Mouse (Mus musculus) neural tube, embryonic 13.5 days (tissue): ENCODE measurements around the gene Uba52. TPM values are rescaled to one million over a fixed set of nuclear protein-coding genes. Genes with fewer than 3 reads are reported as not detected.

ENCODE experiments used
- ATAC-seq: fragments of 200-750 bp; cut with Nextera tagmentation; 2 replicates; pipeline ENCODE4 v1.8.0; 2017; ENCODE audit warnings: low read depth, mild to moderate bottlenecking, moderate TSS enrichment, moderate library complexity
- H3K27ac ChIP-seq: fragments of 300-500 bp; sonication (generic); replicated peaks from 2 replicates; pipeline ENCODE4 v1.5.1; 2015; ENCODE audit warnings: moderate library complexity, mild to moderate bottlenecking, inconsistent platforms
- H3K27me3 ChIP-seq: fragments of 300-500 bp; sonication (generic); 2 replicates; pipeline ENCODE4 v1.6.1; 2015; ENCODE audit warnings: mild to moderate bottlenecking, inconsistent platforms
- H3K36me3 ChIP-seq: fragments of 300-500 bp; sonication (generic); 2 replicates; pipeline ENCODE4 v1.6.1; 2015; ENCODE audit warnings: mild to moderate bottlenecking, inconsistent platforms
- H3K4me1 ChIP-seq: fragments of 300-500 bp; sonication (generic); replicated peaks from 2 replicates; pipeline ENCODE4 v1.6.1; 2015; ENCODE audit warnings: inconsistent platforms
- H3K4me2 ChIP-seq: fragments of 300-500 bp; sonication (generic); 2 replicates; pipeline ENCODE4 v1.6.1; 2015; ENCODE audit warnings: inconsistent platforms, mild to moderate bottlenecking, moderate library complexity
- H3K4me3 ChIP-seq: fragments of 300-500 bp; sonication (generic); 2 replicates; pipeline ENCODE4 v1.5.1; 2015; ENCODE audit warnings: mild to moderate bottlenecking, inconsistent platforms
- H3K9ac ChIP-seq: fragments of 300-500 bp; sonication (generic); 2 replicates; pipeline ENCODE4 v1.6.1; 2015; ENCODE audit warnings: moderate library complexity, mild to moderate bottlenecking, inconsistent platforms
- H3K9me3 ChIP-seq: fragments of 300-500 bp; sonication (generic); 2 replicates; pipeline ENCODE4 v1.6.1; 2016; ENCODE audit warnings: inconsistent platforms
- WGBS: fragments of 180-500 bp; shearing (Covaris S2); methylation state at CpG from one replicate; pipeline ENCODE4 v1.1.7; 2015; 5-methylcytosine and 5-hydroxymethylcytosine counted together
- polyA plus RNA-seq: library from polyadenylated mRNA; unstranded; fragments of >200 nt; fragmentation: Nextera tagmentation; extraction: Ambion mirVana; gene quantifications from 2 replicates; pipeline ENCODE4 v1.2.1, GENCODE M21; 2015

Gene Uba52
- polyA plus RNA-seq, 1 experiment from 2014 or later, result 800 TPM

DNA sequence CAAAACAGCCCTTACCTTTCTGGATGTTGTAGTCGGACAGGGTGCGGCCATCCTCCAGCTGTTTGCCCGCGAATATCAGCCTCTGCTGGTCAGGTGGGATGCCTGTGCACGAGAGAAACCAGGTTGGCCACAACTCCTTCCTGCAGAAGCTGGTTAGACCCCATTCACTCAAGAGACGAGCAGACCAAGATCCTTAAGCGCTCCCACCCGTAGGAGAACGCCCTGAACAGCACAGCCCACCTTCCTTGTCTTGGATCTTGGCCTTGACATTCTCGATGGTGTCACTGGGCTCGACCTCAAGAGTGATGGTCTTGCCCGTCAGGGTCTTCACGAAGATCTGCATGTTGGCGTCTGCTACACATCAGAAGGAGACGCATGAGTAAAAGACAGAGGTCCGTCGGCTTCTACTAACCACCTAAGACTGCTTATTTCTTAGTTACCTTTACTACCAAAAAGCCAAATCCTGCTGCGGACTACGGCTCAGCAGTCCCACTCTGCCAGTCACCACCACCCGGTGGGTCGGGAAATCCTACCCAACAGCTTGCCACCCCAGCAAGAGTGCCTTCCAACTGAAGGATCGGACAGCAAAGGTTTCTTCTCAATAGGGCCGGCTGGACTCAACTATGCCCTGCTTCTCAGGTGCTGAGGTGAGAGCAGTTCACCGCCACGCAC, 1.2 kb downstream of the Uba52 start:
- no peaks in the 10 kb centered on the region for H3K9me3 ChIP-seq
- H3K4me3 ChIP-seq, result peak overlapping the region; percentile 97
- H3K4me1 ChIP-seq, result peaks cover 52% of the 10 kb centered on the region
- H3K36me3 ChIP-seq, result peaks cover 37% of the 10 kb centered on the region
- peak overlapping the region; percentile 99 for H3K4me2 ChIP-seq
- 14% methylated on average over 25 of the region's 25 CpGs for WGBS
- no peaks in the 10 kb centered on the region for H3K27me3 ChIP-seq
- ATAC-seq, result no peak
- H3K27ac ChIP-seq, result peak overlapping the region; percentile 97
- H3K9ac ChIP-seq, result peak overlapping the region; percentile 88

DNA sequence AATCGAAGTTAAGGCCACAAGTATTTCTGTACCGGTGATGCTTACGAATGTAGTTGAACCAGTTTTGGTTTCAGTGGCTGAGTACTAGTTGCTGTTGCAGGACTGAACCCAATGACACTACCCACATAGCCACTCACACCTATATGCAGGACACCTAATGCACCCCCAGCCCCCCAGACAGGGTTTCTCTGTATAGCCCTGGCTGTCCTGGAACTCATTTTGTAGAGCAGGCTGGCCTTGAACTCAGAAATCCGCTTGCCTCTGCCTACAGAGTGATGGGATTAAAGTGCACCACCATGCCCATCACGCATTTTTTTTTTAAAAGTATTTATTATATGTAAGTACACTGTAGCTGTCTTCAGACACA, 3.6 kb downstream of the Uba52 start:
- peaks cover 72% of the 10 kb centered on the region for H3K4me1 ChIP-seq
- peak overlapping the region; percentile 86; the same call in 1 of the 2 replicates for H3K4me2 ChIP-seq
- H3K27ac ChIP-seq, result no peak overlapping the region
- no peak for ATAC-seq
- 0 out of 2 replicates have a peak overlapping the region, but pooled peaks have one; percentile 96 for H3K9ac ChIP-seq
- no peaks in the 10 kb centered on the region for H3K9me3 ChIP-seq
- WGBS, result 63% methylated on average over 5 of the region's 5 CpGs
- peaks cover 20% of the 10 kb centered on the region for H3K36me3 ChIP-seq
- H3K27me3 ChIP-seq, result peaks cover 22% of the 10 kb centered on the region
- H3K4me3 ChIP-seq, result peak overlapping the region; percentile 74; the same call in 1 of the 2 replicates

DNA sequence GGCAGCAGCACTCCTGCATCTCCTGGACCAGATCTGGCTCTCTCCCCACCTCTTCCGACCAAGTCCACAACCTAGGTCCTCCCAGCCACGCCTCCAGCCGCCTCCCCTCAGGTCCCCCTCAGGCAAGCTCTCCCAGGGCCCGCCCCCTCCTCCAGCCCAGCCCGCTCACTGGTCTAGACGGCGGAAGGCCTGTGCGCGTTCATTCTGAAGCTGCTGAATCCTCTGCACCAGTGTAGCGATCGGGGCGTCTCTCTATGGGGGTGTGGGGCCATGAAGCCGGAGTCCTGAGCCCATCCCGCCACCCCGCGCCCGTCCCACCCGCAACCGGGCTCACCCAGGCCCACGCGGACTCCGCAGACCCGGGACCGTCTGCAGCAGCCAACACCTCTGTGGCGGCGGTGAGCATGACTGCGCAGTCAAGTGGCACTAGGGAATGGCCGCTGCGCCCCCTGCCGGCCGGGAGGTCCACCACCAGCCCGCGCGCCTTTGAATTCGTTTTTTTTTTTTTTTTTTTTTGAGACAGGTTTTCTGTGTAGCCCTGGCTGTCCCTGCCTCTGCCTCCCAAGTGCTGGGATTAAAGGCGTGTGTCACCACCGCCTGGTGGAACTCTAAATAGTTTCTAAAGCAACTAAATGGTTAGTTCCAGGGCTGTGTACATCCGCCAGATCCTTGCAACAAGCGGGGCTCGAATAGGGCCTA, 4.1 kb downstream of the Uba52 start, which contains the start of gene Rex1bd:
Gene Rex1bd (minus strand): TSS at position 425 of the 699 bp plus-strand sequence.
- 3% methylated on average over 40 of the region's 40 CpGs for WGBS
- Histone ChIP-seq H3K4me3 (peak within 1 kb of the TSS; percentile 74), H3K4me2 (peak within 1 kb of the TSS; percentile 86), H3K4me1 (peaks cover 72% of the 10 kb centered on the region), H3K9ac (peak within 1 kb of the TSS; percentile 96), H3K36me3 (peaks cover 20% of the 10 kb centered on the region), H3K9me3 (no peaks in the 10 kb centered on the region), H3K27me3 (peaks cover 27% of the 10 kb centered on the region), H3K27ac (peak within 1 kb of the TSS; percentile 96)
- peak; percentile 82 for ATAC-seq

DNA sequence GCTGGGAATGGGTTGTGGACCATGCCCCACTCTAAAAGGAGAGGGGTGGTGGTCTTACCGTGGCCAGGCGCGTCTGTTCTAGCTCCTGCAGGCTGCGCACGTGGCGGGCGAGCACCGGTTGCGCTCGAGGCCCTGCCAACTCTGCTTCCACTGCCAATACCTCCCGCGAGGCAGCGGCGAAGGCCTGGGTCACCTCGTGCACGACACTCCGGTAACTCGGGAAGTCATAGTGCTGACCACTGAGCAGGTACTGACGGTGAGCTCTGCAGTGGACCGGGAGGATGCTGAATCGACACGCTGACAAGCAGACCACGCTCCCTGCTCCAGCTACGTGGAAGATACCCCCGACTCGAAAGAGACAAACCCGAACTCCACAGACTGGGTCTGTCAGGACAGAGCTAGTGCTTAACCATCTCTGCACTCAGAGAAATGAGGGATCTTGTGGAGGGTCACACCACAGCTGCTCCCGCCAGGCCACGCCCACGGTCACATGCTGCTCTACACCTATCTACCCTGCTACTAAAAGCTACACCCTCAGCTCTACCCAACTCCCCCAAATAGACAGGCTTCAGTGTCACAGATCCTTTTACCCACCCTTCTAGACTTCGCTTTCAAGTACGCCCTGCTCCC, 4.8 kb downstream of the Uba52 start:
- Histone ChIP-seq H3K4me2 (peak overlapping the region; percentile 86), H3K9ac (peak overlapping the region; percentile 96), H3K27me3 (peaks cover 34% of the 10 kb centered on the region), H3K9me3 (no peaks in the 10 kb centered on the region), H3K36me3 (peaks cover 20% of the 10 kb centered on the region), H3K4me1 (peaks cover 71% of the 10 kb centered on the region), H3K4me3 (peak overlapping the region; percentile 74), H3K27ac (peak overlapping the region; percentile 96)
- peak; percentile 5 for ATAC-seq
- 38% methylated on average over 32 of the region's 32 CpGs for WGBS

DNA sequence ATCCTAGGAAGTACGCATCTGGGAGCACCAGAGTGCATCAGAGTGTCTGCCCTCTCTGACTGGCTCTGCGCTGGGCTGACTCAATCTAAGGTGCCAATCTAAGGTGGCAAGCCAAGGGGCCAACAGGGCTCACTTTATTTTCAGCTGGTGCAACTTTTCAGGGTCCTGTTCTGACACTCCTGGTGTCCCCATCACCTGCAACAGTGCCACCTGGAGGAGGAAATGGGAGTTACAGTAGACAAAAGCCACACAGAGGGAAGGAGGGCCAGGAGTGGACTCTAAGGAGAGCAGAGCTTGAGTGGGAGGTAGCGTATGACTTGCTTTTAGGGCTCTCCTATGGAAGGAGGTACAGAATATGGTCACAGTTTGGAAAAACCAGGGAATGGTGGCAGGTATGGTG, 5.8 kb downstream of the Uba52 start:
- Histone ChIP-seq H3K27ac (no peak overlapping the region), H3K9ac (peak overlapping the region; percentile 96; the same call in 1 of the 2 replicates), H3K4me1 (peaks cover 74% of the 10 kb centered on the region), H3K27me3 (peaks cover 44% of the 10 kb centered on the region), H3K4me2 (peak overlapping the region; percentile 86), H3K36me3 (peaks cover 20% of the 10 kb centered on the region), H3K4me3 (peak overlapping the region; percentile 74), H3K9me3 (no peaks in the 10 kb centered on the region)
- ATAC-seq, result no peak
- WGBS, result 77% methylated on average over 3 of the region's 3 CpGs

DNA sequence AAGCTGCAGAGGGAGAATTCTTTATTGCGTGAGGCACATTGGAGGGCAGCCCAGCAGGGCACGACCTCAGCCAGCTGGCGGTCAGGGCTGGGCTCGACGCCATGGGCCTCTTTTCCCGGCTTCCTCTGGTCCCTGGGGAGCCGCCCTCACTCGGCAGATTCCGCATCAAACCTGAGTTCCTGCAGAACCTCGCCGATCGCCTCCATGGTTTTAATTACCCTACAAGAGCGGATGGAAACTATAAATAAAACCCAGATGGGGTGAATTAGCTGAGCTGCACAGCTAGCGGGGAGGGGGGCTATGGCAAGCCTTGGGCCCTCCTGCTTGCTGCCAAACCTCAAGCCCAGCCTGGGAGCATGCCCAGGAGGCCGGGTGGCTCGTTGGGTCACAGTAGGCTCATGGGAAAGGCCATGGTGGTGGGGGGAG, 6.3 kb downstream of the Uba52 start:
- Histone ChIP-seq H3K27ac (no peak overlapping the region), H3K4me2 (peak overlapping the region; percentile 7; the same call in 1 of the 2 replicates), H3K36me3 (peaks cover 20% of the 10 kb centered on the region), H3K9ac (no peak overlapping the region), H3K4me3 (no peak overlapping the region), H3K4me1 (peaks cover 69% of the 10 kb centered on the region), H3K9me3 (no peaks in the 10 kb centered on the region), H3K27me3 (peaks cover 49% of the 10 kb centered on the region)
- no peak for ATAC-seq
- WGBS, result 29% methylated on average over 16 of the region's 16 CpGs

DNA sequence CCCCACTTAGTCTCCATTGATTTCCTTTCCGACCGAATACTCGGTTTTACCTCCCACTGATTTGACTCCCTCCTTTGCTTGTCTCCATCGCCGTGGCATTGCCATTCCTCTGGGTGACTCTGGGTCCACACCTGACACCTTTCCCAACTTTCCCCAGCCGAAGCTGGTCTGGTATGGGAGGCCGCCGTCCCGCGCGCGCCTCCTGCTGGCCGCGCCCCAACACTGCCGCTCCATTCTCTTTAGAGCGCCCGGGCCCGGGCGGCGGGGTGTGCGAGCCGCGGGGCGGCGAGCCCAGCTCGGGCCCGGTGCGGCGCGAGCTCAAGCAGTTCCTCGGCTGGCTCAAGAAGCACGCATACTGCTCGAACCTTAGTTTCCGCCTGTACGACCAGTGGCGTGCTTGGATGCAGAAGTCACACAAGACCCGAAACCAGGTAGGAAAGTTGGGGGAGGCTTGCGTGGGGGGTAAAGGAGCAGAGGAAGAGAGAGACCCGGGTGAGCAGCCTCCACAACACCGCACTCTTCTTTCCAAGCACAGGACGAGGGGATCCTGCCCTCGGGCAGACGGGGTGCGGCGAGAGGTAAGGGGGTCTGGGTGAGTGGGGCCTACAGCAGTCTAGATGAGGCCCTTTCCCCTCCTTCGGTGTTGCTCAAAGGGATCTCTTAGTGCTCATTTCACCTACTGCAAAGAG, 7.4 kb downstream of the Uba52 start:
- Histone ChIP-seq H3K4me2 (peak overlapping the region; percentile 2; the same call in 1 of the 2 replicates), H3K9ac (0 out of 2 replicates have a peak overlapping the region, but pooled peaks have one; percentile 4), H3K4me1 (peaks cover 59% of the 10 kb centered on the region), H3K27ac (no peak overlapping the region), H3K9me3 (no peaks in the 10 kb centered on the region), H3K27me3 (peaks cover 60% of the 10 kb centered on the region), H3K36me3 (peaks cover 13% of the 10 kb centered on the region), H3K4me3 (no peak overlapping the region)
- ATAC-seq, result no peak
- 13% methylated on average over 46 of the region's 46 CpGs for WGBS

DNA sequence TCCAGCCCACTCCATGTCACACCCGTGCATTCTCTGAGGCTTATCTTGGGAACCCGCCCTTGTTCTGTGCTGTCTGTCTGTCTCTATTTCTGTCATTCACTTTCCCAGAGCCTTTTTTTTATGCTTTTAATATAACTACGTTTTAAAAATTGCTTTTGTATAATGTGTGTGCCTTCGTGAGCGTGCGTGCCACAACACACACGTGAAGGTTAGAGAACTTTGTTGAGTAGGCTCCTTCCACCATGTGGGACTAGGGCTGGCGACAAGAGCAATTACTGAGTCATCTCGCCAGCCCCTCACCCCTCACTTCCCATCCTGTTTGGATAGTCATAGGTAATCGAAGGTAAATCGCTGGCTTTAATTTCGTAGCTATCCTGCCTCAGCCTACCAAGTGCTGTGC, 8.1 kb downstream of the Uba52 start:
- Histone ChIP-seq H3K4me1 (peaks cover 59% of the 10 kb centered on the region), H3K4me2 (peak overlapping the region; percentile 0; the same call in 1 of the 2 replicates), H3K36me3 (peaks cover 8% of the 10 kb centered on the region)

DNA sequence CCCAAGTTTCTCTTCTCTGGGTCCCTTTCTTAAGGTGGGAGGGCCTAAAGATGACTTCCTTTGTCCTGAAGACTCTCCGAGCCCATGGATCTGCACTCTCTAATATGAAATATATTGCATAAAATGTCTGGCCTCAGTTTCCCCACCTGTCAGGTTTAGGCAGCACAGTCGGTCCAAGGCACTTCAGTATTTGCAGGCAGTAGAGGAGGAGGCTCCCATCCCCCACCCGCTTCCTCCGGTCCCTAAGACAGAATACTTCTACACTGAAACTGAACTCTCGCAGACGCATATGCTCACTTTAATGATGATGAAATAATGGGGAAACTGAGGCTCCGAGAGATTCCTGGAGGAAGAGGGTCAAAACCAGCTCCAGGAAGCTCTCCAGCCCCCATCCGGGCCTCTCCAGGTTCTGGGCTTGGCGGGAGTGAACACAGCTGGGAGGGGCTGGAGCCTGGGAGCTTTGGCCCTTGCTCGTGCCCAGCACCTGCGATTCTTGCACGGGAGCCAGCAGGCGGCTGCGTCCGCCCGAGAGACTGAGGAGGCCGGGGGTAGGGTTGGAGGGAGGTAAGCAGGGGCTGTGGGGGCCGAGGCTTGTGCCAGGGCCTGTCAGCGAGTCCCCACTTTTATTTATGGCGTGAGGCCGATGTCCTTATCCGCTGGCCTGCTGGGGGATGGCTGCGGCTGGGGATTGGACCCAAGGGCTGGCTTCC, 8.6 kb downstream of the Uba52 start:
- Histone ChIP-seq H3K4me3 (no peak overlapping the region), H3K4me1 (peaks cover 57% of the 10 kb centered on the region), H3K27ac (no peak overlapping the region), H3K36me3 (peaks cover 2% of the 10 kb centered on the region), H3K9me3 (no peaks in the 10 kb centered on the region), H3K4me2 (peak overlapping the region; percentile 0; the same call in 1 of the 2 replicates), H3K9ac (peak overlapping the region; percentile 13; the same call in 1 of the 2 replicates), H3K27me3 (peaks cover 72% of the 10 kb centered on the region)
- no peak for ATAC-seq
- 8% methylated on average over 23 of the region's 23 CpGs for WGBS

More for the DNA sequence above, 8.1 kb downstream of the Uba52 start:
- 33% methylated on average over 12 of the region's 12 CpGs for WGBS
- Histone ChIP-seq H3K27me3 (peaks cover 67% of the 10 kb centered on the region), H3K4me3 (no peak overlapping the region), H3K9ac (0 out of 2 replicates have a peak overlapping the region, but pooled peaks have one; percentile 13), H3K27ac (no peak overlapping the region), H3K9me3 (no peaks in the 10 kb centered on the region)
- ATAC-seq, result no peak

DNA sequence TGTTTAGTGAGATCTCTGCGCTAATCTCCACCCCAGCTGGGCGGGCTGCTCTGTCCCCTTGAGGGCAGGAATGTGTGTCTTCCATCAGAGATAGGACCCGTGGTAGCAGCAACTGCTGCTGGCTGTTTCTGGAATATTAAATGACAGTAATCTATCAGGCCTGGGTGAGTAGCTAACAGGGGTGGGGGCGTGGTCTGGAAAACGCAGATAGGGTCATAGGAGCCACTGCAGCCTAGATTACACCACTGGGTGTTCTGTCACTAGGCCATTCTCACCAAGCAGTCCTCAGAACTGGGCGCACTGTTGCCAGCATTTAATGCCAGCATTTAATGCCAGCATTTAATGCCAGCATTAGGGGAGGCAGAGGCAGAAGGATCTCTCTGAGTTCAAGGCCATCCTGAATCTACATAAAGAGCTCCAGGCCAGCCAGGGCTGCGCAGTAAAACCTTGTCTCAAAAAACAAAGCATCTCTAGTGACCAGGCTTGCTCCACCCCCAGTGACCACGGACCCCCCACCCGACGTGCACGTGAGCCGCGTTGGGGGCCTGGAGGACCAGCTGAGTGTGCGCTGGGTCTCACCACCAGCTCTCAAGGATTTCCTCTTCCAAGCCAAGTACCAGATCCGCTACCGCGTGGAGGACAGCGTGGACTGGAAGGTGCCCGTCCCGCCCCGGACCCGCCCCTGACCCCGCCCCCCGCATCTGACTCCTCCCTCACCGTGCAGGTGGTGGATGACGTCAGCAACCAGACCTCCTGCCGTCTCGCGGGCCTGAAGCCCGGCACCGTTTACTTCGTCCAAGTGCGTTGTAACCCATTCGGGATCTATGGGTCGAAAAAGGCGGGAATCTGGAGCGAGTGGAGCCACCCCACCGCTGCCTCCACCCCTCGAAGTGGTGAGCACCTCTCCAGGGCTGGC, 10.0 kb downstream of the Uba52 start:
- Histone ChIP-seq H3K4me2 (peak overlapping the region; percentile 28), H3K4me1 (peaks cover 51% of the 10 kb centered on the region), H3K27ac (no peak overlapping the region), H3K9me3 (no peaks in the 10 kb centered on the region), H3K9ac (no peak overlapping the region), H3K4me3 (0 out of 2 replicates have a peak overlapping the region, but pooled peaks have one; percentile 10), H3K36me3 (no peaks in the 10 kb centered on the region), H3K27me3 (peaks cover 86% of the 10 kb centered on the region)
- WGBS, result 9% methylated on average over 39 of the region's 39 CpGs
- ATAC-seq, result no peak
